Mouse (Mus musculus): ENCODE data around the gene Elob.

- TF ChIP-seq CTCF (IDR thresholded peaks at IDR 0.05; ENCODE audit: low read depth, low read length) (no peak), POLR2A (IDR thresholded peaks at IDR 0.05; ENCODE audit: extremely low read depth, insufficient read depth, low read length) (no peak)
These were observed 2.3 kb upstream of the Elob start for GRCm38 (mm10) chr17:23831201-23831600.
